Mouse (Mus musculus): ENCODE results near the gene Ptcra. TPM values are rescaled to one million over a fixed set of nuclear protein-coding genes. Genes with fewer than 3 reads are reported as not detected.

The Ptcra gene
- total and polyA plus RNA-seq, 2 experiments from 2014 or later = 0.23 TPM; not detected in 1

DNA sequence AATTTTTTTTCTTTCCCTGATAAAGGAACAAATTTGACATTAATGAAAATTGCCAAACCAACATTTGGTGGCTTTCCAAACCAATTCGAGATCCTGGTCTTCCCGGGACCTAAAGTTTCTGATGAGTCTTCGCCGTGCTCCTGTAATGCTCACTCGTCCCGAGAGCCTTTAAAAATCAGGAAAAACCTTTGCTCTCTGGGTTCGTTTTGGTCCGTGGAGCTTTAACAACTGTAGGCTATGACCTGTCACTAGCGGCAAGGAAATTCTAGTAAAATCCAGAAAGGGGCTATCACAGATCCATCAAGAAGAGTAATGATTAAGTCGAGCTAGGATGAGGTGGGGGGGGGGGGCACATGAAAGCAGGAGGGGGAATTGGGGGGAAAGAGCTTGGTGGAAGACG lies 18.4 kb upstream of the Ptcra start:
- Histone ChIP-seq H3K9ac (peak overlapping the region; percentile 65), H3K9me3 (ENCODE audit: low read length) (no peaks in the 10 kb centered on the region), H3K4me1 (ENCODE audit: insufficient read depth) (no peaks in the 10 kb centered on the region), H3K27ac (ENCODE audit: low read depth, low read length) (peak overlapping the region; percentile 90), H3K4me3 (ENCODE audit: low read depth, low read length) (peak overlapping the region; percentile 55), H3K4me2 (ENCODE audit: low read depth) (peak overlapping the region; percentile 51), H3K36me3 (ENCODE audit: insufficient read depth) (peaks cover 32% of the 10 kb centered on the region), H3K27me3 (ENCODE audit: insufficient read depth, low read length) (no peaks in the 10 kb centered on the region)
- no peak for TF ChIP-seq CTCF (IDR thresholded peaks at IDR 0.05; ENCODE audit: low read depth)
- DNase-seq = no peak
- ATAC-seq = no peak
- WGBS = 2% methylated on average over 11 of the region's 11 CpGs

DNA sequence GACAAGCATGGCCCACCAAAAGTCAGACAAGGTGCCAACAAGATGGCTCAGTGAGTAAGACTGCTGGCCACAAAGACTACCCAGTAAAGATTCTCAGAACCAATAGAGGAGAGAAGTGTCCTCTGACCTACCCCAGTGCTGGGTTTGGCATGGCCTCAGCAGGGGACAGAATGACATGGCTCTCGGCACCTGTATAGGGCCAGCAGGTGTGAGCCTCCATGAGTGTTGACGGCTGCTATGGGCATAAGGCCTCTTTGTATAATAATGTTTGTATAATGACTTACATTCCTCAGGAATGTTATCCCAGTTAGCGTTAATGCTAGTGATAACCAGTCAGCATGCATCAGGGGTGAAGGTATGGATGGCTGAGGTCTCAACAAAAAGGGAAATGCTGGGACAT lies 12.6 kb upstream of the Ptcra start:
- ATAC-seq (no peak), DNase-seq (no peak)
- 86% methylated on average over 3 of the region's 3 CpGs for WGBS
- H3K4me3 ChIP-seq (ENCODE audit: low read depth, low read length) = no peak overlapping the region
- H3K27me3 ChIP-seq (ENCODE audit: insufficient read depth, low read length) = no peaks in the 10 kb centered on the region
- 0 out of 2 replicates have a peak, but pooled peaks cover 4% of the 10 kb centered on the region for H3K4me1 ChIP-seq (ENCODE audit: insufficient read depth)
- H3K27ac ChIP-seq (ENCODE audit: low read depth, low read length) = no peak overlapping the region
- no peak overlapping the region for H3K4me2 ChIP-seq (ENCODE audit: low read depth)
- H3K36me3 ChIP-seq (ENCODE audit: insufficient read depth) = peaks cover 54% of the 10 kb centered on the region
- no peak overlapping the region for H3K9ac ChIP-seq
- TF ChIP-seq CTCF (IDR thresholded peaks at IDR 0.05; ENCODE audit: low read depth) = no peak
- H3K9me3 ChIP-seq (ENCODE audit: low read length) = no peaks in the 10 kb centered on the region

DNA sequence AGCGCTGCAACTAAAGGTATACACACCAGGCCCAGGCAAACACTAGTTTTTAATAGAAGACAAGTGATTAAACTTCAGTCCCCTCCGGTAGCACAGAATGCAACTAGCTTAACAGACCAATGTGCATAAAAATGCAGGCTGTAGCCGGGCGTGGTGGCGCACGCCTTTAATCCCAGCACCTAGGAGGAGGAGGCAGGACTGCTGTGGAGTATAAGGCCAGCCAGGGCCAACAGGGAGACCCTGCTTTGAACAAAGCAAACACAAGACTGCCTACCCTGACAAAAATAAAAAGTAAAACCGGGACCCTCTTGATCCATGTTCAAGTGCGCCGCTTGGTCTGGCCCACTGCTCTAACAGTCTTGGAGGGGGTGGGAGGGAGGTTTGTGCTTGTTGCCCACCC lies 11.6 kb upstream of the Ptcra start:
- 0 out of 2 replicates have a peak, but pooled peaks cover 4% of the 10 kb centered on the region for H3K4me1 ChIP-seq (ENCODE audit: insufficient read depth)
- no peak overlapping the region for H3K9ac ChIP-seq
- TF ChIP-seq CTCF (IDR thresholded peaks at IDR 0.05; ENCODE audit: low read depth) = no peak
- no peak overlapping the region for H3K27ac ChIP-seq (ENCODE audit: low read depth, low read length)
- WGBS = 95% methylated on average over 9 of the region's 9 CpGs
- no peaks in the 10 kb centered on the region for H3K9me3 ChIP-seq (ENCODE audit: low read length)
- H3K4me2 ChIP-seq (ENCODE audit: low read depth) = no peak overlapping the region
- H3K36me3 ChIP-seq (ENCODE audit: insufficient read depth) = peaks cover 50% of the 10 kb centered on the region
- DNase-seq (no peak), ATAC-seq (no peak)
- H3K4me3 ChIP-seq (ENCODE audit: low read depth, low read length) = no peak overlapping the region
- H3K27me3 ChIP-seq (ENCODE audit: insufficient read depth, low read length) = no peaks in the 10 kb centered on the region

DNA sequence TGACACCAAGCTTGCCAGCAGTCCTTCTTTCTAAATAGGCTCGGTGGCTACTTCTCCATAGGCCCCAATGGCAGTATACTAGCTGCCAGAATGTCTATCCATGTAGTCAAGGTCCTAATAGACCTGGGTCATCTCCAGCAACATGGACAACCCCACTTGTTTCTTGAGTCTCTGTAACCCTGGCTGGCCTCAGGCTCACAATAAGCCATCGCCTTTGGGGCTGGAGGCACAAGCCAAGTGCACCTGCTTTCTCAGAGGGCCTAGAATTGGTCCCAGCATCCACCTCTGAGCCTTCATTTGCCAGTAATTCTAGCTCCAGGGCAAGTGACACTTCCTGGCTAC lies 10.6 kb upstream of the Ptcra start:
- TF ChIP-seq CTCF (IDR thresholded peaks at IDR 0.05; ENCODE audit: low read depth) = no peak
- WGBS = 43% methylated on average over 2 of the region's 2 CpGs
- Histone ChIP-seq H3K4me1 (ENCODE audit: insufficient read depth) (0 out of 2 replicates have a peak, but pooled peaks cover 4% of the 10 kb centered on the region), H3K9ac (no peak overlapping the region), H3K27me3 (ENCODE audit: insufficient read depth, low read length) (no peaks in the 10 kb centered on the region), H3K9me3 (ENCODE audit: low read length) (no peaks in the 10 kb centered on the region), H3K4me3 (ENCODE audit: low read depth, low read length) (no peak overlapping the region), H3K27ac (ENCODE audit: low read depth, low read length) (no peak overlapping the region), H3K4me2 (ENCODE audit: low read depth) (no peak overlapping the region), H3K36me3 (ENCODE audit: insufficient read depth) (peaks cover 41% of the 10 kb centered on the region)
- ATAC-seq = no peak
- DNase-seq = no peak

DNA sequence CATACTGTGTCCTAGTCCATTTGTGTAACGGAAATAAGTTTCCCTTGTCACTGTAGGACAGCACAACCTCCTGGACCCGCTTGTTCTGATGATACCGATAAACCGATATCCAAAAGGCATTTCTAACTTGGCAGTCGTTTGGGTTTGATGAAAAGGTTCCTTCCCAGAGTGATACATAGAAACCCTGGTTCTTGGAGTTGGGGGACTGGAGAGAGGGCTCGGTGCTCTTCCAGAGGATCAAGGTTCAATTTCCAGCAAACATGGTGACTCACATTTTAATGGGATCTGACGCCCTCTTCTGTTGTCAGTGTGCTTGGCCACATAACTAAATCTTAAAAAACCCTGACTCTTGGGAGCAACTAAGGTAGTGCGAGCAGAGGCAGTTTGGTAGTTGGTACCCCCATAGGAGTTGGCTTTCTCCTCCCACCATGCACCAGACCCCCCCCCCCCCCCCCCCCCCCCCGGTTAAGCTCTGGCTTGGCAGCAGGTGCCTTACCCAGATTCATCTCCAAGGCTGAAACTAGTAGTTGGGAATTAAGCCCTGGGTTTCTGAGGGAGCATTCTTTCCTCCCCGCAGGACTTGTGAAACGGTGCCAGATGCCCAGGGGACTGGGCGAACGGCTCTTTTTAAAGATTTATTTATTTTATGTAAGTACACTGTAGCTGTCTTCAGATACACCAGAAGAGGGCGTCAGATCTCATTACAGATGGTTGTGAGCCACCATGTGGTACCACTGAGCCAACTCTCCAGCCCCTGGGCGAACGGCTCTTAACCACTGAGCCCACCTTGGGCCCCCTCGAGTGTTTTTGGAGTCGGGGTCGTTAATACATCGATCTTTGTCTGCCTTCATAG lies 10.0 kb upstream of the Ptcra start:
- Histone ChIP-seq H3K4me2 (ENCODE audit: low read depth) (peak overlapping the region; percentile 78), H3K4me1 (ENCODE audit: insufficient read depth) (0 out of 2 replicates have a peak, but pooled peaks cover 4% of the 10 kb centered on the region), H3K27ac (ENCODE audit: low read depth, low read length) (peak overlapping the region; percentile 80), H3K9me3 (ENCODE audit: low read length) (no peaks in the 10 kb centered on the region), H3K4me3 (ENCODE audit: low read depth, low read length) (peak overlapping the region; percentile 73), H3K27me3 (ENCODE audit: insufficient read depth, low read length) (no peaks in the 10 kb centered on the region), H3K9ac (peak overlapping the region; percentile 72), H3K36me3 (ENCODE audit: insufficient read depth) (peaks cover 35% of the 10 kb centered on the region)
- 8% methylated on average over 19 of the region's 20 CpGs for WGBS
- peak; percentile 42 for DNase-seq
- peak; percentile 20; the same call in 1 of the 2 replicates for TF ChIP-seq CTCF (IDR thresholded peaks at IDR 0.05; ENCODE audit: low read depth)
- ATAC-seq = no peak

DNA sequence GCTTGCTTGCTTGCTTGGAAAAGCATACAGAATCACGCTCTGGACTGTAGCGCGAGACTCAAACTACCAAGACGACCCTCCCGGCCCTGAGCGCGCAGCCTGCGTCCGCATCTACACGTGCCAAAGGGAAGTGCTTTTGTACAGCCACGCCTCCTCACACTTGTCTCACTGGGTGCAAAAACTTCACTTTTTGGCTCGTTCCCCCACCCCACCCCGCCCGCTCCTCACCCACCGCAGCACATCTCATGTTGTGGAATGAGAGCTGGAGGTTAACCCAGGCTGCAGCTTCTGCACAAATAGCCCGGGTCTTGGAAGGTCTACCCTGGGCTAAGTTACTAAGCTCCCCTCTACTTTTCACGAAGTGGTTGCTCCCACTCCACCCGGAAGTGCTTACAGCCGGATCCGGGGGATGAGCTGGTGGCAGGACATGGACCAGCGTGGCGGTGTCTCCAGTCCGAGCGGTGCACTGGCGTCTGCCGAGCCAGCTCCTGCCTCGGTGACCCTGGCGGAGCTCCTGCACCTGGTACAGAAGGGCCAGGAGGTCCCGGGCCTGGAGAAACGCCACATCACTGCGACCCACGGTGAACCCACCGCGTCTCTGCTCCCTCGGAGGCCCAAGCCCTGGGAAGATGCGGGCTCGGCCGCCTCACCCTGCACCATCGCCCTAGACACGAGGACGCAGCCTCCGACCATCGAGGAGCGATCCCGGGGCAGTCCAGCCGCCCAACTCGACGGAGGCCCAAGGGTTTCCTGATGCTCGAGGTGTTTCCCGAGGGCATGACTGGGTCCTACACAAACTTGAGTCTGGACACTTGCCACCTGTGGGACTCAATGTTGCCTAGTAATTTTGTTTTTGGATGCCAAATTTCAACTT lies 9.1 kb upstream of the Ptcra start, which contains the start of gene 2310039H08Rik:
TSS of gene 2310039H08Rik (plus strand) at position 232 of the 874 bp plus-strand sequence.
- no peak for TF ChIP-seq CTCF (IDR thresholded peaks at IDR 0.05; ENCODE audit: low read depth)
- WGBS = 1% methylated on average over 50 of the region's 50 CpGs
- peak within 1 kb of the TSS; percentile 80 for H3K27ac ChIP-seq (ENCODE audit: low read depth, low read length)
- peak within 1 kb of the TSS; percentile 72 for H3K9ac ChIP-seq
- no peaks in the 10 kb centered on the region for H3K27me3 ChIP-seq (ENCODE audit: insufficient read depth, low read length)
- H3K9me3 ChIP-seq (ENCODE audit: low read length) = no peaks in the 10 kb centered on the region
- peak within 1 kb of the TSS; percentile 73 for H3K4me3 ChIP-seq (ENCODE audit: low read depth, low read length)
- peak; percentile 92 for DNase-seq
- peaks cover 28% of the 10 kb centered on the region for H3K36me3 ChIP-seq (ENCODE audit: insufficient read depth)
- H3K4me1 ChIP-seq (ENCODE audit: insufficient read depth) = 0 out of 2 replicates have a peak, but pooled peaks cover 4% of the 10 kb centered on the region
- peak within 1 kb of the TSS; percentile 78 for H3K4me2 ChIP-seq (ENCODE audit: low read depth)
- peak; percentile 94 for ATAC-seq
